Mouse (Mus musculus): ENCODE data around the gene Ifnlr1.

- TF ChIP-seq CTCF (IDR thresholded peaks at IDR 0.05; ENCODE audit: low read depth, low read length) (no peak), POLR2A (IDR thresholded peaks at IDR 0.05; ENCODE audit: insufficient read depth, low read length) (no peak)
These were observed 41.0 kb upstream of the Ifnlr1 start for GRCm38 (mm10) chr4:135645022-135645637.

Measured in ES-Bruce4 (cell line).